Mouse (Mus musculus) spleen, adult 12 weeks (tissue): Measurements from ENCODE around the gene Ets1.
A peak's percentile ranks its signal among the peaks of the same experiment; 100 is the strongest.

Experiments
- DNase-seq: peaks from one replicate; pipeline ENCODE4 v3.0.0; 2022; ENCODE audit warnings: low spot score

Ets1 gene

DNA sequence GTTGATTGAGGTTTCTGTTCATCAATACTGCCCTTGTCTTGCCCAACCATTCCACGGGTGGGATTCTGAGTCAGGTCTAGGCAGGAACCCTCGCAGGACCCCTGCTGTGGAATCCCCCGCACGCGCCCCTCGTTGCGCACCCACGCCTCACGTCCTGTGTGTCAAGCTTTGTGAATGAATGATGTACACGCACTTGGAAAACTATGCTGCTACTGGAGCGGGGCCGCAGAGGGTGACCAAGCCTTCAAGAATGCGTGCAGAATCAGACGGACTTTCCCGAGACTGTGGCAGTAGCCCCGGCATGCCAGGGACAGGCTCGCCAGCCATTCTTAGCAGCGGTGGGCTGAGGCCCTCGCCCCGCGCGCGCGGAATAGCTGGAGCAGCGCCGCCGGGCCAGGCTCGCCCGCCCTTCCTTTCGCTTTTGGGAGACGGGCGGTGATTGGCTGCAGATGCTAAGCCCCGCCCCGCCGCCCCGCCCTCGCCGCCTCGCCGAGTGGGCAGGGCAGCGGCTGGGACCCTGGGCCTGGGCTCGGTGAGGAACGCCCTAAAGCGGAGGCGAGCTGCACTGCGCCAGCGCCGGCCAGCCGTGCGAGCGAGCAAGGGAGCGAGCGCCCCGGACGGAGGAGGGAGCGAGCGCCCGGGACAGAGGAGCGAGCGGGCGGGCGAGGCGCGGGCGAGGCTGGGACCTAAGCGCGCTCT is 59.6 kb downstream of the Ets1 start:
- peak; percentile 92 for DNase-seq

DNA sequence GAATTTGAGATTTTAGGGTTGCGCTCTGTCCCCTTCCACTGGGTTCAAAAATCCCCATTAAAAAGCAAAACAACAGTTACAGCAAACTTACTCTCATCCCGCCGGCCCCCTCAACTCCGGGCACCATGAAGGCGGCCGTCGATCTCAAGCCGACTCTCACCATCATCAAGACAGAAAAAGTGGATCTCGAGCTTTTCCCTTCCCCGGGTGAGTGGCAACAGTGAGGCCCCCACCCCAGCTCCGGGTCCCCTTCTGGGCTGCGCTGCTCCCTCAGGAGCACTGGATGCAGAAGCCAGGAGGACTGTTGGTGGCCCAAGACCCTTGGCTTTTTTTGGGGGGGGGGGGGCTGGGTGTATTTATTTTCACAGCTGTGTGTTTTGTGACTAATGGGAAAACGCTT is 60.2 kb downstream of the Ets1 start:
- no peak for DNase-seq

DNA sequence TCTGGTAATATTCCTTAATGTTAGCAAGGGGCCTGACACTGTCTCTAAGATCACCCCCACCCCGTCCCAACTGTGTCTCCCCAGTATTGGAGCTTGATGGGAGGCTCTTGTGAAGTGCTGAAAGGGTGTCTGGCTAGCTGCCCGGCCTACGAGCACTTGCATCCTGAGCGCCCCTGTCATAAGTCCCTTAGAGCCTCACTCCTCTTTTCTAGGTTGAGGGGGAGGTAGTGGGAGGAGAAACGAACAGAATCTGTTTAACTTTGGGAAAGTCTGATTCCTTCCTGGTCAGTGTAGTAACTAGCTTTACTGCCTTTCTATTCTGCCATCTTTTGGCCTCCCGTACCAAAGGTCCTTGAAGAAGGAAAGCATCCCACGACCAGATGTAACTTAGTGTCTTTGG is 60.7 kb downstream of the Ets1 start:
- no peak for DNase-seq

DNA sequence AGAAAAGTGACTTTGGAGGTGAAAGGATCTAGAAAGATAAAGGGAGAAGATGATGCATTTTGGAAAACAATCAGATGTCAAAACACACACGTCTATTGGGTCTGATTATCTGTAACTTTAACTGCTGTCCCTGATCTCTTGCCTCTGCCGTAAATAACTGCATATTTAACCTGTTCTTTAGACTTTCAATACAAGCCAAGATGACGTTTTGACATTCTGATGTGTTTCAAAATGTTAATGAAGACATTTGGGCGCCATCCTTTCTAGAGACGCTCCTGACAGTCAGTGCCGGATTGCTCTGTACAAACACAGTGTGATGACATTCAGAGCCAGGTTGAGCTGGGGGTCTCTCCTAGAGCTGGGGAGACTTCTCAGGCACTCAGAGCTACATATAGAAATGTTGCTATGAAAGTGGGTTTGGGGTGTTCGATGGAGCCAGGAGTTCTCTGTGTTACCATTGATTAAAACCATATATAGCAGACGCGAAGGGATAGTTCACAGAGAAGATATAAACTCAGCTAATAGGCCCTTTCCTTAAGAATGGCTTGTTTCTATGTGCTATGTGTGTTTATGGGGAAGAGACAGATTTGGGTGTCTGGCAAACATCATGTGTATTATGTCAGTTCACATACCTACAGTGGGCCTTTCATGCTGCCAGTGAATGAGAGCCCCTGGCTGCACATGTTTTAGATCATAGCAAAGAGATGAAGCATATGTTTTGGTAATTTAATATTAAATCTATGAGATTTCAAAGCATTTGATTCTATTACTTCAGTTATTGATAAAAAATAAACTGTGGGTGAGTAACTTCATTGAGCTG is 61.5 kb downstream of the Ets1 start:
- DNase-seq = no peak

DNA sequence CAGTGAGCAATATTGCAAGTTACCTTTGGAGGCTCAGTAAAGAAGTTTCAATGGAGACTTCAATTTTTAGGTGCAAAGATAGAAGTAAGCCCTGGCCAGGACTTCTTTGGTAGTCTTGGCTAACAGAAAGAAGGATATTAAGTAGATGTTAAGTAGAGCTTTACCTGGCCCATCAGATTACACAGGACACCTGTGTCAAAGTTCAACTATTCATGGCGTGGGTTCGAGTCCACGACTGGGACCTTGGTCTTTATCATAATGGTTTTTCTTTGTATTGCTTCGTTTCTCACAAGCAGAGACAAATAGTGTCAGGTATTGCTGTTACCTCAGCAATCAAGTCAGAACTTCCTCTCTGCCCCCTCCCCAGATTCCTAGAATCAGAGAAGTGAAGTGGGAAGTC is 62.7 kb downstream of the Ets1 start:
- DNase-seq = no peak

DNA sequence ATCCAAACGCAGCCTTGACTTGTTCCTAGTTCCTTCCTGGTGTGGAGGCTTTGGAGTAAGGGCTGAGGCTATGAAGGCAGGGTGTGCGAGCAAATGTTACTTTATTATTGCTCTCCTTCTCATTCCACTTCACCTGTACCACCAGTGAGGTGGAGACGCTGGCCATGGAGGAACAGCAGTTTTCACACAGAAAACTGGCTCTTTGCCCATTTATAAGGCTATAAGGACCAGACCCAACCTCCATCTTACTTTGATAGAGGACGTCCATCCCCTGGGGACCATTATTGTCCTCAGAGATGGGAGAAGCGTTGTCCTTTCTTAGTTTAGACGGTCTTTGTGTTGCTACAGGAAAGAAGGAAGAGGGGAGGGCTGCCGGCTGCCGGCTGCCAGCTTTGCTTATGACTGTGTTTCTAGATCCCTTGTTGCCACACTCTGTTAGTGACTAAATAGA is 63.4 kb downstream of the Ets1 start:
- no peak for DNase-seq

DNA sequence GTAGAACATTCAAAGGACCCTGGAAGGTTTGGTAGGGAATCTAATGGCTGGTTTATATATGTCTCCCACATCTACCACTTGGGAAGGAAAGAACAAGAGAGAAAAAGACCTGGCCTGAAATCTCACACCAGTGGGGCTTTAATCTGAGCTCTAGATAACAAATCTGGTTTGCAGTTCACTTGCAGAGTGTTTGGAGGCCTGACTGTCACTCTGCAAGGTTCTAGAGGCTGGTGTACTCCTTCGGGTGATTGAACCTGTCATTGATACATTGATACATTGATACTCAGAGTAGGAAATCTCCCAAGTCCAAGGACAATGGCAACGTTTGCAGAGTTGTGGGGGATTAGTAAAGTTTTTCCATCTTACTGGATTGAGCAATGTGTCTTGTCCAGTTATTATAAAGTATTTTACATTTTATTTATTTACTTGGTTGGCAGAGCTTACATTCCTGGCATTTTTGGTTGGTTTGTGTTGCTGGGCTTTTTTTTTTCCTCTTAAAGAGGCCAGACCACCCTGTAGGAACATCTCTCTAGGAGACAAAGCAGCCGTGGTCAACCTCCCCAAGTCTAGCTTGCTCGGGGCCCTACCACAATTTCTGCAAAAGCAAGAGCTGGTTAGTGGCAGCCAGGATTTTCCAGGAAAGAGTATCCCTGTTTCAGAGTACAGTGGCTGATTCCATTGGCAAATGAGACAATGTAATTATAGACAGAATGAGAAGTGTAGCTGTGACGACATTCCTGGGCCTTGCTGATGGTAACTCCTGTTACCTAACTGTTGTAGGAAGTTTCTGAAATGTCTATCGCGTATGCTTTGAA is 64.3 kb downstream of the Ets1 start:
- DNase-seq = no peak

DNA sequence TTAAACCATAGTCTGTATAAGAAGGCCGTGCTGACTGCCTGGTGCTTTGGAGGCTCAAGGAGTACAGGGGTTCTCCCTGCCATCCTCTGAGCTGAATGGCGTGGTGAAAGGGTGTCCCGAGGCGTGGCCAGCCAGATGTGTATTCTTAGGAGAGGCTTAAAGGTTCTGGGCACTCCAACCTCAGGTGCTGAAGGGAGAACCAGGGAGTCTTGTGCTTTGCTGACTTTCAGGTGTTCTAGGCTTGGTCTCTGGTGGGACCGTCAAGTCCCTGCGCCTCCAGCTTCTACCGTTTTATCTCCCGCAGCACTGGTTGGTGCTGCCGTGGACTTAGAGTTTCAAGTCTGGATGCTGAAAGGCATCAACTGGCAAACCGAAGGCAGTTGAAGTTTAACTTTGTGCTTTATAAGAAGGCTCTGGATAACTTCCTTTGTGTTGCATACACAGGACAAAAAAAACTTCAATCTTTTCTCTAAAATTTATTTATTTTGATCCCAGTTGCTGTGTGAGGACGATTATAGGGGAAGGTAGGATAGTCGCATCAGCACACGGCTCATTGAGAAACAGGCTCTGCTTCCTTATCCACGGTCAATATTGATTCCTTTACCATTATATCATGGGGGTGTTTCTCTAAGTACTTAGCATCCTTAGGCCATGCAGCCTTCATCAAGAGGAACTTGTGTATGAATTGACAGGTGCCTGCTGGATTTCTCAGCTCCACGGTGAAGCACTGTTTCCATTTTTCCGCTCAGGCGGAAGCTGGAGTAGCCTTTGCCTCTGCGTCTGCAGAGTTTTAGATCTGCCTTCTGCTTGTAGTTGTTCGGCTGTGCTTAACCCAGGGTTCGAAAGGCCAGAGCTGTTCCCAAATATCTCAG is 65.3 kb downstream of the Ets1 start:
- DNase-seq = no peak

DNA sequence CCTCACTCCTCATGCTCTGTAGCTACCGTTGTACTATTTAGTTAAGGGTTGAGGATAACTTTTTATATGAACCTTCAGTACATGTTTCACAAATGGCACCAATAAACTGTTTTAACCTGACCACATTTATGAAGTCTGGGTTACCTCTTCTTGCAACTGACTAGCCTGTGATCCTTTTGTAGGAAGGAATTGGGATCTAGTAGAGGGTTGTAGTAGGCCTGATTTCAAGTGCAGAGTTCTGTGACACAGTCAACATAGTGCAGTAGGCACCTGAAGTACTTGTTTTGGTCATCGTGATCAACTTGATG is 65.9 kb downstream of the Ets1 start:
- DNase-seq = no peak

DNA sequence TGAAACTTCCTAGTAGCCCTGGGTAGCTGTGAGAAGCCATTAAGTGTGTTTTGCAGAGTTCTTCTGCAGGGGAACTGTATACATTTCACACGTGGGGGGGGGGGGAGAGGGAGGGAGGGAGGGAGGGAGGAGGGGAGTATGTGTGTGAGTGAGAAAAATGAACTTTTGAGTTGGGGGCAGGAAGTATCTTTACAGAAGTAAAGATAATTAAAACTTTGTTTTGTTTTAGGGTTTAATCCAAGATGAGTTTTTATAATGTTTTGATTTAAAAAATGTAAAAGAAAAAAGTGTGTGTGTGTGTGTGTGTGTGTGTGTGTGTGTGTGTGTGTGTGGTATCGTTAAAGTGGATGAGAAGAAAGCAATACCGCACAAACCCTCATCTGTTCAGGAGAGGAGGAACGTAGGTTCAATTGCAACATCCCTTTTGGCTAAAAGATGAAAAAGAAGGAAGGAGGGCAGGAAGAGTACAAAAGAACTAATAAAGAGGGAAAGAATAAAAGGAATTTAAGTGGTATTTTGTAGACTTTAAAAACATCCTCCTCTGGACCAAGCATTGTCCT is 66.9 kb downstream of the Ets1 start:
- no peak for DNase-seq

DNA sequence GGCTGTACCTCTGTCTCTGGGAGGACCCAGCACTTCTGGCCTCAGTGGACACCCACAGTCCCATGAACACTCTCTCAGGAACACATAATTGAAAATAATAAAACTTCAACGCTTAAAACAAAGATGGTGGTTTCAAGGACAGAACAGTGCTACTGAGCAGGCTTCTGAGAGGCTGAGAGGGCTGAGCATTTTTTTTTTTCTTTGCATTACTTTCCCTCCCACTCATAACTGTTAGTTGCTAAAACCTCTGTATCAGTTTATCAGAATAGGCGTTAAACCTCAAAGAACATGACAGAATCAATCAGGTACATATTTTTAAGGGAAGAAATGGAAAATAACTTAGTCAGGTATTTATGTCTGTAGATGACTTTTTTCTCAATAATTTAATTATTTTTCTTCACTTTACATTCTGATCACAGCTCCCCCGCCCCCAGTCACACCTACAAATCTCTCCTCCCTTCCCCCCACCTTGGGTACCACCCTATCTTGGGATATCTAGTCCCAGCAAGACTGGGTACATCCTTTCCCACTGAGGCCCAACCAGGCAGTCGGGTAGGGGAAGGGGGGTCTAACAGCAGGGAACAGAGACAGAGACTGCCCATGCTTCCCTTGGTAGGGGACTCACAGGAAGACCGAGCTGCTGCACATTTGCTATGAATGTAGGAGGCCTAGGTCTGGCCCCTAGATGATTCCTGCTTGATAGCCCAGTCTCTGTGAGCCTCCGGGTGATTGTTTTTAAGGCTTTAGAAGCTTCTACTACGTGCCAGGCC is 68.1 kb downstream of the Ets1 start:
- DNase-seq = no peak

DNA sequence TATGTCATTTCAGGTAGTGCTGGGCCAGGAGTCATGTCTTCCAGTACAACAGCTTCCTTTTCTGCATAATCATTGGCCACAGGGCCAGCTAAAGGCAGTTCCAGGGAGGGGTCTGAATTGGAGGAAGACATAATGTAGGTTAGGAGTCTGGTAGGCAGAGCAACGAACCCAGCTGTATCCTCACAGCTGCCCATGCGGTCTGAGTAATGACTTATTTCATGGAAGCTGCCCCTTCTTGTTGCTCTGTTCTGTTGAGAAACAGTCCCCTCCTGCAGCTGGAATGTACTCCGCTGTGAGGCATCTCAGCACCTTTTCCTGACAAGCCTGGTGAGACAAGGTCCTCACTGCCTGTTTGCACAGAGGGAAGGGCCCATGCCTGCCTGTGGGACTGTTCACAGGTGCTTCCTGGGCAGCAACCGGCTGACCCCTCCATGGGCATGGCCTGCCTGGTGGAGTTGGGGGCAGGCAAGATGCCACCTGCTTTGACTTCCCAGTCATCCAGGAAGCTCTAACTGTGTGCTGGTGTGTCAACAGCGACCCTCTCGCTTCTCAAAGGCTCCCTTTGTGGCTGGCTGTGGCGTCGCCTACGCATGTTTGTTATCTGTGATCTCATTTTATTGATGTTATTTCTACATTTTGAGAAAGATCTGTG is 69.9 kb downstream of the Ets1 start:
- DNase-seq = no peak

DNA sequence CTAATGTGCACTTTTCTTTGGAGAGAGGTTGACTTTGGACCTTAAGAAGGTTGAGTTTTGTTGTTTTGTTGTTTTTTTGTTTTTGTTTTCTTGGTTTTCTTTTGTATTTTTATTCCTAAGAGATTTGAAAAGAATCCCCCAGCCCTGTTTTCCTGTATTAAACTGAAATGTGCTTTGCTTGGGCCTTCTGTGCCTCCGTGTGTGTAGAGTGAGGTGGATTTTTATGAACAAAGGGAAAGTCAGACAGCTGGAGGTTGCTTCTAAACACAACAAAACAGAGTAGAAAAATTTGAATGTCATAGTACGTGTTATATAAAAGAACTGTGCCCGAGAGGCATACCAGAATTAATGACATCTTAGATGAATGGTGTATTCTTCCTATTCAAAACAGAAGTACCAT is 71.4 kb downstream of the Ets1 start:
- DNase-seq = no peak

DNA sequence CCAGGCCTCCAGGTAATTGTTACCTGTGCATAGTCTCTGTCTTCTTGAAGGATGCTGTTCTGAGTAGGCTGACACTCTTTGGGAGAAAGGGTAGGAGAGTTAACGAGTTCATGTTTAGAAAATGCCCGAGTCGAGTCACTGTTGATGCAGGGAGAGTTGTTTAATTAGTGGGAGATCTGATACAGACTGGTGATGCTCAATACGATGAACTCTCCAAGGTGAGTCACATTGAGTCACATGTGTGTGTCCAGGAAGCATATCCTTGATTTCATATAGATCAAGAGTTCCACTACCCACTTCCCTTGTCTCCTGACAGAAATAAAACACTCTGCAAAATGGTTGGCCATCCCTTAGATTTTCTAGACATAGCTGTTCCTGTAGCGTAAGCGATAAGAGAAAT is 72.5 kb downstream of the Ets1 start:
- no peak for DNase-seq

DNA sequence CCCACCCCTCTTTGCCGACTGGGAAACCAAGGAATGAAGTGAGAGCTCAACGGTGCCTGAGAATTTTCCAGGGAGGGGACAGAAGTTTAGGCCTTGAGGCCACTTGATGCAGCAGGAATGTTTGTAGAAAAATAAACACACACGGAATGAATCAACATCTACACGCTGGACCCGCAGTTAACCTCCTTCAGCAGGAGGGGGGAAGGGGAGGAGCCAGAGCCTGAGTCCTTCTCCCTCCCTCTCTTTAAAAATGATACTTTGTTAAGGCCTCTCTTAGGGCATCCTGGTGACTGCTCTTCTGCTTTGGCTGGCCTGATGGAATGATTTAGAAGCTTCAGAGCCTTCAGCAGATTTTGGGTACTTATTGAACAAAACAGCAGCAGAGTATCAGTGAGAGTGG is 73.3 kb downstream of the Ets1 start:
- DNase-seq = no peak

DNA sequence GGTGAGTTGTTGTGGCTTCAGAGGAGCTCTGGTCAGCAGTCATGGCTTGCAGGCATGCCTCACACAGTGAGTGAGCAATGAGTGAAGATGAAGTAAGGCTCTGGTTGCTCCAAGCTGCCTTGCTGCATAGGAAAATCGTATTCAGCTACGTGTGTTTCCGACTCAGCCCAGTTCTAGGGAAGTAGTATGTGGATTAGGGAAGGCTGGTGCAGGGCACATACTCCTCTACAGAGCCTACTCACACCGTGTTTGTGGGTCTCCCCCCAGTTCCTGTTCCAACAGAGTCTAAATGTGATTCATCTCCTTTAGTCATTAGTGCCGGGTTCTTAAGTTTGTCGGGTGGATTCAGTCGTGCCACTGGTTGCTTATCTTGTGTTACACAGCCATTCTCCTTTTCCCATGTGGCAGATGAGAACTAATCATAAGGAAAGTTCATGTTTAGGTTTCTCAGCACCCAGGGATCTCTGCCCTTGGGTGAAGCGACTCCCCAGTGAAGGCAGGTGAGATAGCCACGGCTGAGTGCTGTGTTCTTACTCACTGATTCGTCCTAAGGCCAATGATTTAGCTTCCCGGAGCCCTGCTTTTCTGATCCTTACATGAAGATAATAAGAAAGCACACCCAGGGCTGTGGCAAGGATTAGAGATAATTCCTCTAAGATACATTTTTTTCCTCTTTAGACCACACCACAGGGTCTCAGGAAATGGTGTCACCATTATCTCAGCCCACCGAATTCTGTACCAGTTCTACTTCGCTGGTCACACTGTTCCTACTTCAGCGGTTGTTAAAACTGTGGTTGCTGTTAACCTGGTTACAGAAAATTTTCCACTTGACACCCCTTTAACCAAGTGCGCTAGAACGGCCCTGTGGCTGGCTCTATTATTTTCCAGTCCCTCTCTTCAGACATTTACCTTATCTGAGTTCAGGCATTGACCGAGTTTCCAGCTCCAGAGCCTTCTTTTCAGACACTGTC is 74.0 kb downstream of the Ets1 start:
- no peak for DNase-seq

DNA sequence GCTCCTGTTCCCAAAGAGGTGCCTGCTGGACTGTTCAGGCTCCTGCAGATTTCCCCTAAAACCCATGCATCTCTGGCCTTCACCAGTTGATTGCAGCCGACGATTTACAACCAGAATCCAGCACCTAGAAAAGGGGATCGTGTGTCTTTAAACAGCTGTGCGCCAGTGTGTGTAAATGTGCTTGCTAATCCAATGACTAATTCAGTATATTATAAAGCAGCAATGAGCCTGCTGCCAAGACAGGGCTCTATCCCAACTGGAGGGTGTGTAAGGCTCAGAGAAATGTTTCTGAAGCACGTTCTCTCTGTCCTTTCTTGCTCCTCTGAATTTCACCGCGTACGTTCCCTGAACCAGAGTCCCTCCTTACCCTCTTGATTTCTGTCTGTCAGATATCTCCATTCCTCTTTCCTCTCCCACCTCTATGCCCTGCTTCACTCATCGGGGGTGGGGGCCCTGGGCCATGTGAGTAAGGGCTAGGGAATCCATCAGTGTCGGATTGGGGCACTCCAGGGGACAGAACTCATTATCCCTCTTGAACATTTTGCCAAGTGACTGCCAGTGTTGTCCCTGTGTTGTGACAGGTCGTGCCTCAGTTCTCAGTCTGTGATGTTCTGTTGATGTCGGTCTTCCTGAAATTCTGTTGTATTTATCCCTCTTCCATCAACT is 75.1 kb downstream of the Ets1 start:
- DNase-seq = no peak

DNA sequence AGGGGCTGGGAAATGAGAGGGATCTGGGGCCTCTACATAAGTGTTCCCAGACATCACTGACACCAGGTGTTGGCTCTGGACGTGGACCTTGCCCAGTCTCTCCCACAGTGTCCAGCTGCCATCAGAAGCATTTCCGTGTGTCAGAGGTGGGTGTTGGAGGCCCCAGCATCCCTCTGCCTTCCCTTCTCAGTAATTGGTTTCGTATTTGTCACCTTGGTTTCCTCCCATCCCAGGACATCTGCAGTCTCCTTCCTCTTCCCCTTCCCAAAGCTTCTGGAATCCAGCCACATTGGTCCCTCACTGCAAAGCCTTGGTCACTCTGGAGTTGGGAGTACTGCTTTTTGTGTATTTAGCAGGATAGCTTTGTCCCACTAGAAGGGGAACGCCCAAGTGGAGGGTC is 75.7 kb downstream of the Ets1 start:
- DNase-seq = no peak
